Mouse (Mus musculus): Measurements from ENCODE around the gene Tmem252. TPM values are rescaled to one million over a fixed set of nuclear protein-coding genes. Genes with fewer than 3 reads are reported as not detected.

The Tmem252 gene
- total and polyA plus RNA-seq, 3 experiments, result not detected

- no peak for DNase-seq (ENCODE audit: low read depth, low spot score)
- Histone ChIP-seq H3K9me3 (replicated peaks; ENCODE audit: insufficient read depth, low read length) (no peaks in the 10 kb centered on the region), H3K9ac (ENCODE audit: control insufficient read depth, low read depth, low read length, poor library complexity, severe bottlenecking) (no peak overlapping the region), H3K27ac (ENCODE audit: control insufficient read depth, low read depth, low read length) (no peak overlapping the region), H3K4me3 (ENCODE audit: control insufficient read depth in 1 of 2, insufficient read depth in 1 of 2, low read depth in 2 of 2, low read length in 2 of 2) (no peak overlapping the region), H3K4me1 (ENCODE audit: control insufficient read depth in 1 of 2, insufficient read depth in 2 of 2, low read length in 2 of 2) (no peaks in the 10 kb centered on the region), H3K79me2 (ENCODE audit: control insufficient read depth, insufficient read depth, low read length, poor library complexity) (no peaks in the 10 kb centered on the region), H3K27me3 (ENCODE audit: control insufficient read depth in 1 of 2, insufficient read depth in 2 of 2, low read length in 2 of 2) (no peaks in the 10 kb centered on the region), H3K36me3 (ENCODE audit: control insufficient read depth in 1 of 2, insufficient read depth in 2 of 2, low read length in 2 of 2) (no peaks in the 10 kb centered on the region)
- no peak for TF ChIP-seq SIN3A (IDR thresholded peaks at IDR 0.05; ENCODE audit: low read length)
- TF ChIP-seq UBTF (IDR thresholded peaks at IDR 0.05; ENCODE audit: borderline replicate concordance, insufficient read depth, low read depth, low read length), result no peak
- no peak for TF ChIP-seq POLR2A (IDR thresholded peaks at IDR 0.05; ENCODE audit: control insufficient read depth in 1 of 2, insufficient read depth in 1 of 2, low read depth in 1 of 2, low read length in 2 of 2, poor library complexity in 1 of 2)
- no peak for TF ChIP-seq NELFE (IDR thresholded peaks at IDR 0.05; ENCODE audit: low read depth, low read length)
- no peak for TF ChIP-seq MEF2A (IDR thresholded peaks at IDR 0.05; ENCODE audit: extremely low read depth, insufficient replicate concordance, low read depth, low read length, poor library complexity, severe bottlenecking)
- TF ChIP-seq GABPA (IDR thresholded peaks at IDR 0.05; ENCODE audit: low read depth, low read length), result no peak
- TF ChIP-seq SMC3 (IDR thresholded peaks at IDR 0.05; ENCODE audit: low read depth, low read length), result no peak
- TF ChIP-seq MYC (IDR thresholded peaks at IDR 0.05; ENCODE audit: low read depth, low read length), result no peak
- TF ChIP-seq GATA1 (IDR thresholded peaks at IDR 0.05; ENCODE audit: low read depth, low read length), result no peak
- no peak for TF ChIP-seq ZNF384 (IDR thresholded peaks at IDR 0.05; ENCODE audit: low read depth, low read length)
- TF ChIP-seq ZMIZ1 (IDR thresholded peaks at IDR 0.05; ENCODE audit: low read depth, low read length), result no peak
- TF ChIP-seq ZKSCAN1 (IDR thresholded peaks at IDR 0.05; ENCODE audit: low read depth, low read length), result no peak
- no peak for TF ChIP-seq CHD2 (IDR thresholded peaks at IDR 0.05; ENCODE audit: low read length)
- TF ChIP-seq CHD1 (IDR thresholded peaks at IDR 0.05; ENCODE audit: low read depth, low read length), result no peak
- no peak for TF ChIP-seq MYB (IDR thresholded peaks at IDR 0.05; ENCODE audit: low read depth, low read length)
- TF ChIP-seq TBP (IDR thresholded peaks at IDR 0.05; ENCODE audit: low read depth, low read length), result no peak
- no peak for TF ChIP-seq TCF12 (IDR thresholded peaks at IDR 0.05; ENCODE audit: low read depth, low read length)
These were observed 14.5 kb downstream of the Tmem252 start for GRCm38 (mm10) chr19:24688327-24688726.

GRCm38 (mm10) chr19:24689531-24689930, 15.7 kb downstream of the Tmem252 start:
- Histone ChIP-seq H3K4me1 (ENCODE audit: control insufficient read depth in 1 of 2, insufficient read depth in 2 of 2, low read length in 2 of 2) (no peaks in the 10 kb centered on the region), H3K4me3 (ENCODE audit: control insufficient read depth in 1 of 2, insufficient read depth in 1 of 2, low read depth in 2 of 2, low read length in 2 of 2) (no peak overlapping the region), H3K79me2 (ENCODE audit: control insufficient read depth, insufficient read depth, low read length, poor library complexity) (no peaks in the 10 kb centered on the region), H3K9ac (ENCODE audit: control insufficient read depth, low read depth, low read length, poor library complexity, severe bottlenecking) (no peak overlapping the region), H3K27ac (ENCODE audit: control insufficient read depth, low read depth, low read length) (no peak overlapping the region), H3K9me3 (replicated peaks; ENCODE audit: insufficient read depth, low read length) (no peaks in the 10 kb centered on the region), H3K27me3 (ENCODE audit: control insufficient read depth in 1 of 2, insufficient read depth in 2 of 2, low read length in 2 of 2) (no peaks in the 10 kb centered on the region), H3K36me3 (ENCODE audit: control insufficient read depth in 1 of 2, insufficient read depth in 2 of 2, low read length in 2 of 2) (no peaks in the 10 kb centered on the region)
- DNase-seq (ENCODE audit: low read depth, low spot score), result no peak
- TF ChIP-seq JUND (IDR thresholded peaks at IDR 0.05; ENCODE audit: low read depth, low read length) (no peak), POLR2AphosphoS5 (IDR thresholded peaks at IDR 0.05; ENCODE audit: borderline replicate concordance, low read depth, low read length) (no peak), CHD2 (IDR thresholded peaks at IDR 0.05; ENCODE audit: low read length) (no peak), E2F4 (IDR thresholded peaks at IDR 0.05; ENCODE audit: borderline replicate concordance, low read depth, low read length) (no peak), NRF1 (IDR thresholded peaks at IDR 0.05; ENCODE audit: insufficient read depth, low read depth, low read length, poor library complexity, severe bottlenecking) (no peak), USF2 (IDR thresholded peaks at IDR 0.05; ENCODE audit: borderline replicate concordance in 1 of 2, insufficient read depth in 1 of 2, low read depth in 1 of 2, low read length in 2 of 2) (no peak), NELFE (IDR thresholded peaks at IDR 0.05; ENCODE audit: low read depth, low read length) (no peak), ZKSCAN1 (IDR thresholded peaks at IDR 0.05; ENCODE audit: low read depth, low read length) (no peak), ZC3H11A (IDR thresholded peaks at IDR 0.05; ENCODE audit: low read depth, low read length) (no peak), MXI1 (IDR thresholded peaks at IDR 0.05; ENCODE audit: low read depth, low read length) (no peak), TCF12 (IDR thresholded peaks at IDR 0.05; ENCODE audit: low read depth, low read length) (no peak), TAL1 (IDR thresholded peaks at IDR 0.05; ENCODE audit: low read length) (no peak), MAZ (IDR thresholded peaks at IDR 0.05; ENCODE audit: low read depth, low read length) (no peak), GATA1 (IDR thresholded peaks at IDR 0.05; ENCODE audit: low read depth, low read length) (no peak), POLR2A (IDR thresholded peaks at IDR 0.05; ENCODE audit: control insufficient read depth in 1 of 2, insufficient read depth in 1 of 2, low read depth in 1 of 2, low read length in 2 of 2, poor library complexity in 1 of 2) (no peak), ETS1 (IDR thresholded peaks at IDR 0.05; ENCODE audit: low read depth, low read length) (no peak), TBP (IDR thresholded peaks at IDR 0.05; ENCODE audit: low read depth, low read length) (no peak), ELF1 (IDR thresholded peaks at IDR 0.05; ENCODE audit: low read depth, low read length) (no peak), ZNF384 (IDR thresholded peaks at IDR 0.05; ENCODE audit: low read depth, low read length) (no peak)
